Mouse (Mus musculus): Measurements from ENCODE around the gene Rapgef5.

DNA sequence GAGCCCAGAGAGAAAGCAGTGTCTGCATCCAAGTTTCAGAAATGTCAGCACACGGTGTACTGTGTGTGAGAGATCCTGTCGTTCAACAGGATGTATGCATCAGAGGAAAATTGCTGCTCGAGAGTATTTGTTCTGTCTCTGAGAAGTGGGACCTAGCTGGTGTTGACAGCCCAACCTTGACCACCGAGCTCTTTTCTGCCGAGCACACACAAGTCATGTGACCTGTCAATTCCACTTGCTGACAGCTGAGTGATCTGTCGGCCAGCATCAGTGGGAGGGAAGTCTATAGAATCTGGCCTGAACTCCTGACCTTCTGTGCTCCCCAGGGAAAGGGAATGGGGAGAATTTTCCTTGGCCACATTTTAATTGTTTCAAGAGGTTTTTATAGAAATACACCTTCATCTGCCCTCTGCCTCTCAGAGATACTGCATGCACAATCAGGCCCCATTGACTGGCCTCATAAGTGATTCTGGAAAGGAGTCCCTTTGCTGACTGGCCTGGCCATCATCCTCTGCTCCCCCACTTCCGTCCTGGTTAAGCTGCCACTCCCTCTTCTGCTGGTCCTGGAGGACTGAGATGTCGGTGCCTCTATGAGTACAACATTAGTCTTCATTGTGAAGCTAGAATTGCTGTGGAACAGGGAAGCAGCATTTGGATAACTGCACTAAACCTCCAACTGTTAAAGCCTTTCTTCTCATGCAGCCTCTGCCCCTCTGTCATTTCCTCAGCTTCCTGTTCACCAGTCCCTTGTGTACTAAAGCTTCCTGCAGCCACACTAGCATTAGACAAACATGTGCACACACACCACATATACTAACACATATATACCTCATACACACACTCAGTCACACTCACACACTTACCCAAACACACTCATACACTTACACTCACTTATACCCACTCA, 228.6 kb downstream of the Rapgef5 start:
- TF ChIP-seq CTCF (IDR thresholded peaks at IDR 0.05; ENCODE audit: low read depth), result no peak
- no peak for TF ChIP-seq EP300 (IDR thresholded peaks at IDR 0.05; ENCODE audit: low read depth)

Data from liver, embryonic 14.5 days (tissue).